Mouse (Mus musculus) ES-CJ7 (cell line): ENCODE measurements around the gene Prkag1.
"Not testable (repeated sequence)": the region's sequence is repeated elsewhere in the genome, so short reads cannot be mapped to it uniquely, and the experiment has no call there.

Experiments
- DNase-seq: peaks from one replicate; pipeline ENCODE4 v3.0.0; 2011; ENCODE audit warnings: low read depth, low spot score

Gene Prkag1

DNA sequence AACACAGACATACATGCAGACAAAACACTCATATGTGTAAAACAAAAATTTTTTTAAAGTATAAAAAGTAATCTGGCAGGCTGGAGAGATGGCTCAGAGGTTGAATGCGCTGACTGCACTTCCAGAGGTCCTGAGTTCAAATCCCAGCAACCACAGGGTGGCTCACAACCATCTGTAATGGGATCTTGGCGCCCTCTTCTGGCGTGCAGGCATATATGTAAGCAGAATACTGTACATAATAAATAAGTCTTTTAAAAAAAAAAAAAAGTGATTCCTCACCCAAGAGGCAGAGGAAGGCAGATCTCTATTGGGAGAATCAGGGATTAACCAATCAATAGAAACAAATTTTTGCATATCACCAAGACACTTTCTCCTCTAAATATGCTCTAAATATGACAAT, 7.9 kb downstream of the Prkag1 start:
- DNase-seq = peak; percentile 41

DNA sequence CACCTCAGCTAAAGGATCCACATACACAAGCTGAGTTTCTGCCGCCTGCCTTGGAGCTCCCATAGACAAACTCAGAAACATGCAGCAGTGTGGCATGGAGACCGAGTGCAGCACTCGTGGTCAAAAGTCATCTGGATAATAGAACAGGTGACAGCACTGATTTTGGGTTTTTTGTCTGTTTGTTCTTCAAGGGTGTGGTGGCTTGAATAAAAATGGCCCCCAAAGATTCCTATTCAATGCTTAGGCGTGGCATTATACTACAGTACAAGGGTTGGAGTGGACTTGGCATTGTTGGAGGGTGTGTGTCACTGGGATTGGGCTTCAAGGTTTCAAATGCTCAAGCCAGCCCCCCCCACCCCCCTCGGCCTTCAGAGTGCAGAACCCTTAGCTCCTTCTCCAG, 9.2 kb downstream of the Prkag1 start:
- peak; percentile 57 for DNase-seq

DNA sequence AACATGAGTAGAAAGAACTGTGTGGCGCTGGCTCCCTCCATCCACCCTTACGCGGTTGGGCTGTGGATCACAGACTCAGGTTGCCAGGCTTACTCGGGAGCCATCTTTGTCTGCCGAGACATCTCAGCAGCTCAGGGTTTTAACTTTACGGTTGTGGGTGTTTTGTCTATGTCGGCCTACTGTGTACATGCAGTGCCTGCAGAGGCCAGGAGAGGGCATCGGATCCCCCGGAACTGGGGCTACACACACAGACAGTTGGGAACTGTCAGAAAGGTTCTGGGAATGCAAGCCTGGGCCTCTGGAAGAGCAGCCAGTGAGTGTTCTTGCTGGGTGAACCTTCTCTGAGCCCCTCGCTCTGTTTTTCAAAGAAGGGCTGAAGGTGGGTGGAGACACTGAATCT, 9.9 kb downstream of the Prkag1 start:
- DNase-seq = peak; percentile 89

DNA sequence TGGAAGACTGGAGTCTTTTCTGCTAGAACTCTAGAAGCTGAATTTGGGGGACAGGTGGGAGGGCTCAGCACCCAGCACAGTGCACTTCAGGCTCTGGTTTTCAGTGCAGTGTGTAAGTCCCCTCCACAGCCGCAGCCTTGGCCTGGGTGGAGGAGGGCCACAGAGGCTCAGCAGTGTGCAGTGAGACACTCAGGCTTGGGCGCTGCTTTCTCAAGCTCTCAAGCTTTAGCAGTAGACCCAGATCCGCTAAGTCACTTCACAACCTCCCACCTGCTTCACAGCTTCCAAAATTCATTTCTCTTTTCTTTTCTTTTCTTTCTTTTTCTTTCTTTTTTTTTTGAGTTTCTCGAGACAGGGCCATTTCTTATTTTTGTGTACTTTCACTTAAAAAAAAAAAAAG, 10.4 kb downstream of the Prkag1 start:
- no peak for DNase-seq

DNA sequence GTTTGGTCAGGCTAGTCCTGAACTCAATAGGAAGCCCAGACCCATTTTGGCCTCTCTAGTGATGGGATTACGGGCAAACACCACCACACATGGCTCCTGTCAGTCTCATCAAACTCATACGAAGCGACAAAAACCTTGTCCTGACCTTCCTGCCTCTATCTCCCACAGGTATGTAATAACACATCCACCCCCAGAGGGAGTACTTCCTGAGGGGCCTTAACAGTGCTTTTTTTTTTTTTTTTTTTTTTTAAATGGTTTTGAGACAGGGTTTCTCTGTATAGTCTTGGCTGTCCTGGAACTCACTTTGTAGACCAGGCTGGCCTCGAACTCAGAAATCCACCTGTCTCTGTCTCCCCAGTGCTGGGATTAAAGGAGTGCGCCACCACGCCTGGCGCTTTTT, 13.2 kb downstream of the Prkag1 start:
- no peak for DNase-seq

DNA sequence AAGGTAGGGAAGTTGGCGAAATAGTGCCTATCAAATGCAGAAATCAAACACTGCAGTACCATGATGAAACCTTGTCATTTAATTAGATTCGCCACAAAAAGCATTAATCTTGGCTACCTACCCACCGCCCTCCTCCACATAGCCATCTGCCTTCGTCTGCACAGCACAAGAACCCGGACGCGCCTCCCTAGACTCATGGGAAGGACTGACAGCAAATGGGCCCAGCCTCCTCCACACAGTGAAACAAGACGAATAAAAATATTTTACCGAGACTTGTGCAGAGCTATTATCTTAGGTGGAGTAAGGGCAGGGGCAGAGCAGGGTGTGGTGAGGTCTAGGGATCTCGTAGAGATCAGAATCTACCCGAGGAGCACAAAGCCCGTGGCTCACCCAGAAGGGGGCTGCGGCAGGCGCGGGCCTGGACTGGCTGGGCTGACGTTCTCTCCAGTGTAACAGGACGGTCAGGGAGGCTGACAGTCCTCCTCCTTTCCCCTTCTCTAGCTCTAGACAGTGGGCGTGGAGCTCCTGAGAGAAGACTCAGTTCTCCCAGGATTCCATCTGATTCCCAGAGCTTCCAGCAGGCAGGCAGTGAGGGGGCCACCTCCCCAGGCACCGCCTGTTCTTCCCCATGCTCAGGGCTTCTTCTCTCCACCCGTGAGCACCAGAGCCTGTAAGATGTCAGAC, 18.4 kb downstream of the Prkag1 start:
- no peak for DNase-seq

DNA sequence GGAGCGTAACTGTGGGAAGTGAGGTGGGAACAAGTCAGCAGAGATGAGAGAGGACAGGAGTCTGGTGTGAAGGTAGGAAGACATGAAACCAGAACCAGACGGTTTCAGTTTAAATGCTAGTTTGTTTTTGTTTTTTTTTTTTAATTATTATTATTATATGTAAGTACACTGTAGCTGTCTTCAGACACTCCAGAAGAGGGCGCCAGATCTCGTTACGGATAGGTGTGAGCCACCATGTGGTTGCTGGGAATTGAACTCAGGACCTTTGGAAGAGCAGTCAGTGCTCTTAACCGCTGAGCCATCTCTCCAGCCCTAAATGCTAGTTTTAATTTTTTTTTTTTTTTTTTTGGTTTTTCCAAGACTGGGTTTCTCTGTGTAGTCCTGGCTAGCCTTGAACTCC, 21.1 kb downstream of the Prkag1 start:
- DNase-seq = not testable (repeated sequence)

DNA sequence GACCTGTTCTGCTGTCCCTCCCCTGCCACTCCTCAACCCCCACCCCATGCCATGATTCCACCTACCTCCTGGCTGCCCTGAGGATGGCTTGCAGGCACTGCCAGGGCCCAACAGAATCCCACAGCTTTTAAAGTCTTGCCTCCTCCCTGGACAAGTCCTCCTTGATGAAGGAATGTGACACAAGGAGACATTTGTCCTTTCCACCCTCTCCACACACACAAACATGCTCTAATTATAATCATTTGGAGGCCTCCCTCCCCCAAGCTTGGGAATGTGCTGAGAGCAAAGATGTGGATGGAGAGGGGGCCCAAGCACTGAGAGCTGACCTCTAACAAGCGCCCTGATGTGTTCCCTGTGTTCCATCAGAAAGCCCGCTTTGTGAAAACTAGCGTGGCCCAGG, 21.9 kb downstream of the Prkag1 start, which contains the start of gene Ddn:
Ddn (minus strand) TSS at position 101 of the 400 bp plus-strand sequence.
- no peak for DNase-seq

DNA sequence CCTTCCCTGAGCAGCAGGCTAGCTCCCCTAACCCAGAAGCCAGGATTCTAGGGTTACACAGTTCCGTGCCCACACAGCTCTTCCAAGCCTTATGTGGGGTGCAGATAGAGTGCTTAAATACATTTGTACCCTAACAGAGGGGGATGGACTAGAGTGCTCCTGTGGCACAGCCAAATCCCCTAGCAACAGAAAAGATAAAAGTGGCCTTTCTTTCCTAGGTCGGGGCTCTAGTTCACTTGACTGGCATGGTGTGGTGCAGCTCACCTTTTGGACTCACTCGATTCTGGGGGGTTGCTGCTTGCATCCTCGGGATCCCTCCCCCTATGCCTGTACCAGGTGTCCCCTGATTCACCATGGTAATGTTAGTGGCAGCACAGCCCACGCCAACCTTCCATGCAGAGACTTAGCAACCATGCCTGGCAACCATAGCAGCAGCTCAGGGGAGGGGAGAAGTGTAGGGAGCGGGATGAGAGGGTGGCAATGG, 22.6 kb downstream of the Prkag1 start:
- no peak for DNase-seq

DNA sequence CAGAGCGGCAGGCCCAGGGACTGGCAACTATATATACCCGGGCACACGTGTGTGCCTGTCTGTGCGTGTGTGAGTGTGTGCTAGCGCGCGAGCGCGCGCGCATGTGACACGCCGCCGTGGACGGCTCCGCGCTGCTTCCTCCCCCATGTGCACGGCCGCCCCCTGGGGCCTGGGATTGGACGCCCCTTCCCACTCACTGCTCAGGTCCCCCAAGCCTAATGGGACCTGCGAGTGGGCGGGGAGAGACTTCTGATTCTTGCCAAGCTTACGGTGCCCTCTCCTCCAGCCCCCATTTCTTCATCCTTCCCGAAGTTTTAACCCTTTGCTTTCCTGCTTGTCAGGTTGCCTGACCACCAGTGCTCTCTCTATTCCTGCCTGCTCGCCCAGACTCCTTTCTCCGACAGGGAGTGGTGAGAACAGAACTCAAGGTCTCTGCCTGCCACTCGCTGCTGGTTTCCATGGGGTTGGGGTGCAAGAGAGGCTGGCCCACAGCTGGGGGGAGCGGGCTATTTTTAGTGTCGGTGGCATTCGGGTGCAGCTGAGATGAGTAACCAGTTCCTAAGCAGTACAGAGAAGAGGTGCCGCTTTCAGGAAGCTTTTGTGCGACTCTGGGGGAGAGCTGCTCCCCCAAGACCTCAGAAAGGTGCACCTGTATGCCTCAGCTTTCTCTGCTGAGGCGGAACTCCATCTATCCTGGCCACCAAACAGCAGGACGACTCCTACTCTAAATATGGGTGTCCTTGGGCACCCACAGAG, 23.2 kb downstream of the Prkag1 start:
- DNase-seq = no peak

DNA sequence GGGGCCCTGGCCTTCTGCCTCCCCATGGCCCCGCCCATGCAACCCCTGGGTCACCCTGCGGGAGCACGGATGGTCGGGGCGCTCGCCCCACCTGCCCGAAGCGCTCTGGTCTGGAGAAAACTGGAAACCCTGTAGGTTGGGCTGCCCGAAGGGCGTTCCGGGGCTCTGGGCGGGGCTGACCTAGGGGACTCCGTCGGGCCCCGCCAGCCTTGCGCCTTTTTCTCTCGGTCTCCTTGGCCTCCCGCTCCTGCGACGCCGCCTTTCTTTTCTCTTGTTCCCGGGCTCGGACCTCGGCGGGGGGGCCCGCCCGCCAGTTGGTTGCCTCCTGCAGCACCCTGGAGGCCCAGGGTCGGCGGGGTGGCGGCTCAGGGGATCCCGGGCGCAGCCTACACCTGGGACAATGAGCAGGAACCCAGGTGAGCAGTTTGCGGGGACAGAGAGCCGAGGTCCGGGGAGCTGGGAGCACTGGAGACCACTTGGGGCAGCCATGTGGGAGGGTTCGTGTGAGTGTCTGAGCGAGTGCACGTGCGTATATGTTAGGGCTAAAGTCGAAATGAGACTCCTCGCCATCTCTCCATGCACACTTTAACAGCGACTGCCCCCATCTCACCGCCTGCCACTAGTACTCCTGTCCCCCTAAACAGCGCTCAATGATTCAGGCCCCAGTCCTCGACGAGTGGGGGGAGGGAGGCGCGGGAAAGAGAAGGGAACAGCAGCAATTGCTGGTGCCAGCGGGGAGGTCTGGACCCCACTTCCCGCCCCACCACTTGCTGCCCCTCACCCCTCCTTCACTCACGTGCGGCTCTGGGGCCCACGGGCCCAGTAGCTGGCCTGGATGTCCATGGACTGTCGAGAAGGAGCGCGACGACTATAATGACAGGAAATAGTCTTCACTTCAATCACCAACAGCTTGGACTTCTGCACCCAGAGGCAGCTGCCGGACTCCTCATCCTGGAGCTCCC, 24.2 kb downstream of the Prkag1 start:
- peak; percentile 78 for DNase-seq

DNA sequence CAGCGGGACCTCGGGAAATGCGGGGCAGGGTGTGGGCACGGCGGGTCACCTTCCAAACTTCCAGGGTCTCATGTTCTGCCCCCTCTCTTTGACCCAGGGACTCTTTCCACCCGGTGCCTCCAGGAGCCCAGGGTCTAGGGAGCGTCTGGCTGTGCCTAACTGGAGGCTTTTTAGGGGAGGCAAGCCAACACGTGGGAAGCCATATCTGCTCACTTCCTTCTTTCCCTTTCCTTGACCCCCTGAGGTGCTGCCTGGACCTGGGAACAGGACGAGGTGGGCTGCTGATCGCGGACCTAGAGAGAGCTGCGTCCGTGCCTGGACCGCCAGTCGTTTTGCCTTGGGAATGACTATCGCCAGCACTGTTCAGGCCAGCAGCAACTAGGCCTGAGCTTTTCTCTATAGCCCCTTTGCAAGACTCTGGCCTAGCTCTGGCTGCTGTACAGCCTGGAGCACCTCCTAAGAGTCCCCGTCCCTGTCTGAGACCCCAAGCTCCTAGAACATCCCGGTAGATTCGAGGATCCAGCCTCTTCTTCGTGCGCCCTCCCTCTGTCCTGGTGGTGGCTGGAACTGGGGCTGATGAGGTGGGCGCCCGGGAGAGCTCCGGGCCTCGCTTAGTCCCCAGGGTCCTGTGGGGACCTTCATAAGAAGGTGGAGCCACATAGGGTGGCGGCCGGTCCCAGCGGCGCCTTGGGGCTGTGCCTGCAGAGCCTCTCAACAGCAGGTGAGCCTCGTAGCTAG, 25.1 kb downstream of the Prkag1 start:
- DNase-seq = peak; percentile 42

DNA sequence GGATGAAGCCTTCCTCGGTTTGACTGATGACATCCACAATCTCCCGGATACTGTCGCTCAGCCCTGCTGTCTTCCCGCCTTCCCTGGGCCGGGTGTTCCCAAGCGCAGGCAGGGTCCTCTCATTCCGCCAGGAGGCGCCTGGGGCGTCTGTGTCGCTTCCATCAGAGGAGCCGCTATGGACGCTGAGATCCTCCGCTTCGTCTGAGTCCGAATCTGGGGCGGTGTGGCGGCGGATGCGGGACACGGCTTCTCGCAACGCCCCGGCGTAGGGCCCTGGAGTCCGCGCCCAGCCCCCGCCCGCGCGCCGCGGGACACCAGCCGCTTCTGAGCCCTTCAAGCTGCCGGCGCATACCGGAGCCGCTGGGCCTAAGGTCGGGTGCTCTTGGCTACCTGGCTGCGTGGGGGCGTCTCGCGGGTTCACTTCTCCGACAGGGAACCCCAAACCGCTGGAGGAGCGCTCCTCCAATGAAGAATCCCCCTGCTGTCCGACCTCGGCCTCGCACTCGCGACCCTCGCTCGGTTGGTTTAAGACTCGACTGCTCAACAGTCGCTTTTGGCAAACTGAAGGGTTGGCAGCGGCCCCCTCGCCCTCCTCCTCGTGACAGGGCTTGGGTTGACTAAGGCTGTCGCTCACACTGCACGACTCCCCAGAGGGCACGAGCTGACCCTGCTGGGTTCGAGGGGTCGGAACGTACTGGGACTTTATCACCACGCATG, 25.8 kb downstream of the Prkag1 start:
- peak; percentile 82 for DNase-seq

DNA sequence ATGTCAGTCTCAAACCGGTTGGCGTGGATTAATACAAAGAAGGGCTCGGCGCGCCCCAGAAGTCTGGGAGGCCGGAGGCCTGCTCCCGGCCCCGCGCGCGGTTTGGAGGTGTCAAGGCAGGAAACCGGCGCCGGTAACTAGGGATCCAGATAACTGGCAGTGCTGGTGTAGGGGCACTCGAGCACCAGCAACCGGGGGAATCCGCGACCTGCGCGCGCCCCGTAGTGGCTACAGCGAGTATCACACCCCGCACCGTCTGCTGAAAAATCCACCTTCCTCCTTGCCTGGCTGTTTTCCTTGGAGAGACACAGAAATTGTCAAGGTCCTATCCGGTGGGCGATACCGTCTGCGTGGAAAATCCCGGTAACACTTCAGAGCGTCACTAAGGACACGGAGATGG, 27.3 kb downstream of the Prkag1 start:
- DNase-seq = peak; percentile 79

DNA sequence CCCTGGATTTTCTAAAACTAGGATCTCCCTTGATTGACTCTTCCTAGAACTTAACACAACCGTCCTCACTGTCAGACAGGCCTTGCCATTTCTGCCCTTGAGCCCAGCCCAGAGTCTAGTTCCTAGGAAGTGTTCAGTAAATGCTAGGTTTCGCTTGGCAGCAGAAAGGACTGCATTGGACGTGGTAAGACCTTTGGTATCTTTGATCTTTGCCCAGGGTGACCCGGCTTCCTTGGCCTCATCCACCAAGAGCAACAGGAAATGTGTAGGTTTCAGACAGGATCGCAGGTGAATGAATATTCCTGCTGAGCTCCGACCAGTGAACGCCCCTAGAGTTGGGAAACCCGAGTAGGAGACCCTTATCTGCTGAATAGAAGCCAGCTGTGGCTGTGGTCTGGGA, 28.4 kb downstream of the Prkag1 start:
- peak; percentile 50 for DNase-seq

DNA sequence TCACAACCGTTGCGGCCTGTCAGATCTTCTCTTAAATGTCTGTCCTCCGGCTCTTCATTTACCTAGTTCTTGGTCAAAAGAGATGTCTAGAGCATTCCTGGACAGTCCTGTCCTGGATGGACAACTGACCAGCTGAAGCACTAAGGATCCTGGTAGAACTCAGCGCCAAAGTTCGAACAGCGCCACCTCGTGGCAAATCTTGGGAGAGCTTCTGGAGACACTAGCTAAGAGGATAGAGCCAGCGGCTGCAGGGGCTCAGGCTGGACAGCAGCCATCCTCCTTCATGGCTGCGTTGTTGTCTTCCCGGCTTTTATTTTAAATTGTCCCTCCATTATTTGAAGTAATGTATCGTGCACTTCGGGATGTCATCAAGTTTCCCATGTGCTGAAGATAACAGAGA, 31.9 kb downstream of the Prkag1 start:
- DNase-seq = peak; percentile 74

DNA sequence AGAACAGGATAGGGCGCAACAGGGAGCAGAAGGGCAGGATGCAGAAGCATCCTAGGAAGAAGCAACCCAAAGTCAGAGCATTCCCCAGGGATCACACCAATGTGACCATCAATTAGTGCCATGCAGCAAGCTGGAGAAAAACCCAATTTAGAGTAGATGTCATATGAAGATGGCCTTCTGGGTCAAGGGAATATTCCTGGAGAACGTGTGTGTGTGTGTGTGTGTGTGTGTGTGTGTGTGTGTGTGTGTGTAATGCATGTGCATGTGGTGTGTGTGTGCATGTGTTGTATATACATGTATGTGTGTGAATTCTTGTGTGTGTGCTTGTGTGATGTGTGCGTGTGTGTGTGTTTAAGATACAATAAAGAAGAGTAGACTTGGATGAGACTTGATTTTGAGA, 32.4 kb downstream of the Prkag1 start:
- DNase-seq = no peak

DNA sequence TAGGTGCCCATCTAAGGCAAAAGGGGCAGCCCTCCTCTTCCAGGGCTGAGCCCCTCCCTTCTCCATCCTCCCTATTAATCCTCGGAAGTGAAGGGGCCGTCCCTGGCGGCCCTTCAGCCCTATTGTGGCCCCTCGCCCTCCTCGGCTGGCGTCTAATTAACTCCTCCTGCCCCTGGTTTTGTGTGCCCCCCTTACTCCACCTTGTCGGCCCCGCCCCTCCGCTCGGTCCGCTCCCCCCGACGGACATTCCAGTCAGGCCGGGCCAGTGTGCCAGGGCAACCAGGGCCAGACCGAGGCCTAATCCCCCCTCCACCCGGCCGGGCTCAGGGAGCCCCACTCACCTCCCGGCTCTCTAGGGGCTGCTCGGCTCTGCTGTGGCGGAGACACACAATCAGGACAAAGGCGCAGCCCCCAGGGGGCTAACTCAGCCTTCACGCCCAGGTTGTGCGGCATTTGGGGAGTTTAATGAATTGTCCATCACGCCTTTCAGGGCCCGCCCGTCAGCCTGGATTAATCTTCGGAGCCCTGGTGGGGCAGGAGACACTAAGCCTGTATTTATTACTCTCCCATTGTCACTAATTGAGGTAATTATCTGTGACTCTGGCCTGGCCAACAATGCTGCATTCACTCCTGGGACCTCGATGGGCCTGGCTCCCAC, 33.4 kb downstream of the Prkag1 start:
- DNase-seq = no peak

DNA sequence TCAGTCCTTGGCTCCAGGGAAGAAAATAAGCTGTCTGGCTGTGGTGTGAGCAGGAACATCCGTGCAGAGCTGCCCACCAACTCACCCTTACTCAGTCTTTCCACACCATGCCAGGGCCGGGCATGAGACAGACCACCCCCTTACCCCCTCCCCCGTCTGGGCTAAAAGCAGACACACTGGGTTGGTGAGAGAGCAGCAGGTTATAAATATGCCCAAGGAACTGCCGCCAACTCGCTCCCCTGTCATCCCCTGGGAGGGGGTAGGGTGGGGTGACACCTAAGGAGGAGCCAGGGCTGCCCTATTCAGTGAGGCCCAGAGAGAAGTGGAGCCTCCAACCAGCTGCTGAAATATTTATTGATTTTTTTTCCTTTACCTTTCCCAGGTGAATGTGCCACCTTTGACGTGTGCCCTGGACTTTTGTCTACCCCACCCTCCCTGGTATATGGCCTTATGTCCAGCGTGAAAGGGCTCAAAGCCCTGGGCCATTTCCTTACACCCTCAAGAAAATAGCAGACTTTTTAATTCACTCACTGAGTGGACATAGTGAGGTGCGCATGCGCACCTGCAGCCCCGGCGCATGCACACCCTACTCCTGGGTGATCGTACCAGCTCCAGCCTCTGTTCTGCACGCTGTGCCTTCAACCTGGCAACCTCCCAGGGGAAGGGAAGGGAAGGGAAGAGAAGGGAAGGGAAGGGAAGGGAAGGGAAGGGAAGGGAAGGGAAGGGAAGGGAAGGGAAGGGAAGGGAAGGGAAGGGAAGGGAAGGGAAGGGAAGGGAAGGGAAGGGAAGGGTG, 34.3 kb downstream of the Prkag1 start:
- DNase-seq = no peak
